Mouse (Mus musculus) intestine, embryonic 16.5 days (tissue): ENCODE measurements around the gene Gm40193. TPM values are rescaled to one million over a fixed set of nuclear protein-coding genes. Genes with fewer than 3 reads are reported as not detected.

Experiments
- ATAC-seq: fragments of 200-750 bp; cut with Nextera tagmentation; 2 replicates; pipeline ENCODE4 v1.8.0; 2017; ENCODE audit warnings: moderate TSS enrichment, moderate library complexity
- H3K27ac ChIP-seq: fragments of 300-500 bp; sonication (generic); 2 replicates; pipeline ENCODE4 v1.5.1; 2014; ENCODE audit warnings: mild to moderate bottlenecking, low read length
- H3K27me3 ChIP-seq: fragments of 300-500 bp; sonication (generic); replicated peaks from 2 replicates; pipeline ENCODE4 v1.6.1; 2014; ENCODE audit warnings: low read length, control low read depth, mixed read lengths; ENCODE audit not compliant: control insufficient read depth, insufficient read depth
- H3K36me3 ChIP-seq: fragments of 300-500 bp; sonication (generic); 2 replicates; pipeline ENCODE4 v1.6.1; 2014; ENCODE audit warnings: low read length, control low read depth; ENCODE audit not compliant: control insufficient read depth, insufficient read depth
- H3K4me1 ChIP-seq: fragments of 300-500 bp; sonication (generic); 2 replicates; pipeline ENCODE4 v1.6.1; 2014; ENCODE audit warnings: low read length, control low read depth, mixed read lengths; ENCODE audit not compliant: control insufficient read depth, insufficient read depth
- H3K4me2 ChIP-seq: fragments of 300-500 bp; sonication (generic); 2 replicates; pipeline ENCODE4 v1.6.1; 2014; ENCODE audit warnings: low read depth, low read length, control low read depth
- H3K4me3 ChIP-seq: fragments of 300-500 bp; sonication (generic); 2 replicates; pipeline ENCODE4 v1.5.1; 2014; ENCODE audit warnings: mild to moderate bottlenecking, low read length
- H3K9ac ChIP-seq: fragments of 300-500 bp; sonication (generic); 2 replicates; pipeline ENCODE4 v1.6.1; 2014; ENCODE audit warnings: low read depth, low read length
- H3K9me3 ChIP-seq: fragments of 300-500 bp; sonication (generic); 2 replicates; pipeline ENCODE4 v1.6.1; 2016; ENCODE audit warnings: low read length, control low read depth; ENCODE audit not compliant: control insufficient read depth
- WGBS: fragments of 180-500 bp; shearing (Covaris S2); extraction: QIAGEN DNeasy Blood & Tissue Kit; methylation state at CpG from one replicate; pipeline ENCODE4 v1.1.7; 2014; 5-methylcytosine and 5-hydroxymethylcytosine counted together
- polyA plus RNA-seq: library from polyadenylated mRNA; unstranded; fragments of >200 nt; fragmentation: Nextera tagmentation; extraction: Ambion mirVana; gene quantifications from 2 replicates; pipeline ENCODE4 v1.2.1, GENCODE M21; 2015

Gene Gm40193
- polyA plus RNA-seq, 1 experiment from 2014 or later, result not detected

- 53% methylated on average over 3 of the region's 3 CpGs for WGBS
- ATAC-seq, result no peak
- no peaks in the 10 kb centered on the region for H3K9me3 ChIP-seq
- no peaks in the 10 kb centered on the region for H3K27me3 ChIP-seq
- no peak overlapping the region for H3K27ac ChIP-seq
- no peak overlapping the region for H3K4me2 ChIP-seq
- H3K4me3 ChIP-seq, result no peak overlapping the region
- no peaks in the 10 kb centered on the region for H3K36me3 ChIP-seq
- peaks cover 6% of the 10 kb centered on the region; the same call in 1 of the 2 replicates for H3K4me1 ChIP-seq
- no peak overlapping the region for H3K9ac ChIP-seq
These were observed 30.7 kb downstream of the Gm40193 start for GRCm38 (mm10) chr11:70502018-70502417.

- 59% methylated on average over 1 of the region's 1 CpGs for whole genome bisulfite sequencing
- peak; percentile 37; the same call in 1 of the 2 replicates for ATAC-seq
- peak overlapping the region; percentile 65 for H3K27ac ChIP-seq
These were observed 32.3 kb downstream of the Gm40193 start for GRCm38 (mm10) chr11:70500476-70500812.

GRCm38 (mm10) chr11:70499566-70500475, 32.9 kb downstream of the Gm40193 start:
- H3K4me1 ChIP-seq, result peaks cover 6% of the 10 kb centered on the region; the same call in 1 of the 2 replicates
- H3K9ac ChIP-seq, result no peak overlapping the region
- H3K4me2 ChIP-seq, result no peak overlapping the region
- H3K4me3 ChIP-seq, result no peak overlapping the region
- H3K36me3 ChIP-seq, result no peaks in the 10 kb centered on the region
- no peaks in the 10 kb centered on the region for H3K9me3 ChIP-seq
- H3K27ac ChIP-seq, result peak overlapping the region; percentile 65
- peak; percentile 11; the same call in 1 of the 2 replicates for ATAC-seq
- 63% methylated on average over 14 of the region's 14 CpGs for WGBS
- no peaks in the 10 kb centered on the region for H3K27me3 ChIP-seq

More at GRCm38 (mm10) chr11:70500476-70500812, 32.3 kb downstream of the Gm40193 start:
- H3K9me3 ChIP-seq, result no peaks in the 10 kb centered on the region
- no peak overlapping the region for H3K4me2 ChIP-seq
- H3K36me3 ChIP-seq, result no peaks in the 10 kb centered on the region
- H3K9ac ChIP-seq, result no peak overlapping the region
- no peaks in the 10 kb centered on the region for H3K27me3 ChIP-seq
- H3K4me3 ChIP-seq, result no peak overlapping the region
- H3K4me1 ChIP-seq, result peaks cover 6% of the 10 kb centered on the region; the same call in 1 of the 2 replicates

- Histone ChIP-seq H3K9ac (no peak overlapping the region), H3K9me3 (no peaks in the 10 kb centered on the region), H3K27ac (no peak overlapping the region), H3K4me1 (no peaks in the 10 kb centered on the region), H3K4me2 (no peak overlapping the region), H3K36me3 (no peaks in the 10 kb centered on the region), H3K27me3 (no peaks in the 10 kb centered on the region), H3K4me3 (no peak overlapping the region)
- WGBS, result 89% methylated on average over 6 of the region's 6 CpGs
- no peak for ATAC-seq
These were observed 43.1 kb downstream of the Gm40193 start for GRCm38 (mm10) chr11:70489684-70490083.

GRCm38 (mm10) chr11:70489138-70489537, 43.6 kb downstream of the Gm40193 start:
- no peaks in the 10 kb centered on the region for H3K9me3 ChIP-seq
- no peak overlapping the region for H3K4me2 ChIP-seq
- no peak for ATAC-seq
- no peaks in the 10 kb centered on the region for H3K36me3 ChIP-seq
- WGBS, result 86% methylated on average over 3 of the region's 3 CpGs
- no peaks in the 10 kb centered on the region for H3K4me1 ChIP-seq
- H3K4me3 ChIP-seq, result no peak overlapping the region
- H3K27me3 ChIP-seq, result no peaks in the 10 kb centered on the region
- no peak overlapping the region for H3K9ac ChIP-seq
- no peak overlapping the region for H3K27ac ChIP-seq

GRCm38 (mm10) chr11:70487816-70488215, 44.9 kb downstream of the Gm40193 start:
- no peaks in the 10 kb centered on the region for H3K36me3 ChIP-seq
- no peaks in the 10 kb centered on the region for H3K27me3 ChIP-seq
- no peak overlapping the region for H3K4me3 ChIP-seq
- H3K9me3 ChIP-seq, result no peaks in the 10 kb centered on the region
- no peak overlapping the region for H3K27ac ChIP-seq
- ATAC-seq, result no peak
- no peak overlapping the region for H3K9ac ChIP-seq
- H3K4me1 ChIP-seq, result no peaks in the 10 kb centered on the region
- H3K4me2 ChIP-seq, result no peak overlapping the region
- 50% methylated on average over 4 of the region's 4 CpGs for WGBS

GRCm38 (mm10) chr11:70485498-70485897, 47.2 kb downstream of the Gm40193 start:
- Histone ChIP-seq H3K27me3 (no peaks in the 10 kb centered on the region), H3K9ac (no peak overlapping the region), H3K4me2 (no peak overlapping the region), H3K4me1 (no peaks in the 10 kb centered on the region), H3K27ac (no peak overlapping the region), H3K36me3 (no peaks in the 10 kb centered on the region), H3K9me3 (no peaks in the 10 kb centered on the region), H3K4me3 (no peak overlapping the region)
- 42% methylated on average over 2 of the region's 2 CpGs for WGBS
- ATAC-seq, result no peak

Other genes with a start within 250 kb of the Gm40193 start
- gene Alox12e, start 210.3 kb downstream of the Gm40193 start, polyA plus RNA-seq, result 0.13 TPM in 1 of 2 replicates, not detected in the other
- 0.64 and 1.1 TPM in 2 replicates for gene Alox15, start 180.9 kb downstream of the Gm40193 start, polyA plus RNA-seq
- gene Pelp1, start 122.9 kb downstream of the Gm40193 start, polyA plus RNA-seq, result 29.1 and 31.5 TPM in 2 replicates
- 10.1 and 10.7 TPM in 2 replicates for gene Arrb2, start 100.3 kb downstream of the Gm40193 start, polyA plus RNA-seq
- gene Med11, start 81.0 kb downstream of the Gm40193 start, polyA plus RNA-seq, result 38.4 and 41.7 TPM in 2 replicates
- gene Zmynd15, start 73.5 kb downstream of the Gm40193 start, polyA plus RNA-seq, result 1.1 and 1.2 TPM in 2 replicates
- gene Cxcl16, start 73.0 kb downstream of the Gm40193 start, polyA plus RNA-seq, result 10.9 and 11.9 TPM in 2 replicates
- 253 and 283 TPM in 2 replicates for gene Tm4sf5, start 27.7 kb downstream of the Gm40193 start, polyA plus RNA-seq
- gene Vmo1, start 18.3 kb downstream of the Gm40193 start, polyA plus RNA-seq, result 0.28 and 0.71 TPM in 2 replicates
- gene Gltpd2, start 13.7 kb downstream of the Gm40193 start, polyA plus RNA-seq, result 1.9 and 2.0 TPM in 2 replicates
- 626 and 669 TPM in 2 replicates for gene Psmb6, start 7.6 kb downstream of the Gm40193 start, polyA plus RNA-seq
- gene Pld2, start 7.1 kb upstream of the Gm40193 start, polyA plus RNA-seq, result 9.3 and 10.0 TPM in 2 replicates
- 9.3 and 10.6 TPM in 2 replicates for gene Mink1, start 29.9 kb upstream of the Gm40193 start, polyA plus RNA-seq
- gene 4930544D05Rik, start 82.9 kb upstream of the Gm40193 start, polyA plus RNA-seq, result not detected in 2 replicates
- 0.17 TPM in 1 of 2 replicates, not detected in the other for gene Chrne, start 86.3 kb upstream of the Gm40193 start, polyA plus RNA-seq
- 0.05 and 0.06 TPM in 2 replicates for gene Gp1ba, start 106.2 kb upstream of the Gm40193 start, polyA plus RNA-seq
- 121 and 123 TPM in 2 replicates for gene Rnf167, start 114.3 kb upstream of the Gm40193 start, polyA plus RNA-seq
- 215 and 216 TPM in 2 replicates for gene Slc25a11, start 114.5 kb upstream of the Gm40193 start, polyA plus RNA-seq
- gene Pfn1, start 121.7 kb upstream of the Gm40193 start, polyA plus RNA-seq, result 2,307 and 2,326 TPM in 2 replicates
- 12.8 and 13.5 TPM in 2 replicates for gene Eno3, start 124.3 kb upstream of the Gm40193 start, polyA plus RNA-seq
- 132 and 159 TPM in 2 replicates for gene Spag7, start 136.5 kb upstream of the Gm40193 start, polyA plus RNA-seq
- 14.2 and 14.4 TPM in 2 replicates for gene Camta2, start 155.2 kb upstream of the Gm40193 start, polyA plus RNA-seq
- 1.4 and 1.8 TPM in 2 replicates for gene Inca1, start 167.2 kb upstream of the Gm40193 start, polyA plus RNA-seq
- gene Kif1c, start 167.6 kb upstream of the Gm40193 start, polyA plus RNA-seq, result 2.3 and 2.8 TPM in 2 replicates
- 4.8 and 5.3 TPM in 2 replicates for gene Zfp3, start 231.3 kb upstream of the Gm40193 start, polyA plus RNA-seq